14 mouse cellular contexts compared by ENCODE assay signal in the genomic region with DNA sequence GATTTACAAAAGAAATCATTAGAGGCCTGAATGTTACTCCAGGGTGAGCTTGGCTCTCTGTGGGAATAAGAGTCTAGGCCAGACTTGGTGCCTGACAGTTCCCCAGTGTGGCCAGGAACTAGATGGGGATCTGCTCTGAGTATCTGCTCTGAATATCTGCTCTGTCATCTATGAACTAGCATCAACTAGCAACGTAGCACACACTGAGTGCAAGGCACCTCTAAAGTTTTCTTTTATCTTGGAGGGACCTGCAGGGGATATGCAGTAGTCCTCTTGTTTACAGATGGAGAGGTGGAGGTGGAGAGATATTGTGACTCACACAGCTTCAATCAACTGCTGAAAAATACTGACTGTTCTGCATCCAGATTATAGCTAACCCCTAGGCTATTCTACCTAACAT.
"Had no signal": no experiment of that assay in that cellular context is flagged by ENCODE, and none has a peak within 500 bp of the region (broad histone marks: within the 10 kb centered on the region; RNA-seq: fewer than 3 reads in every experiment).

No protein-coding gene starts in this region.

- H3K36me3 ChIP-seq: midbrain, embryonic 13.5 days; midbrain, embryonic 15.5 days; neural tube, embryonic 12.5 days; stomach, embryonic 15.5 days had no signal

- DNase-seq: lung, adult 18-20 months; lung, embryonic 14.5 days; lung, postnatal 10 days; lung, postnatal 4 days; right cerebral cortex, postnatal 14 days; thymus, adult 2 months; thymus, postnatal 25 days; thymus, postnatal 4 days had no signal

- H3K4me1 ChIP-seq: midbrain, embryonic 13.5 days; midbrain, embryonic 15.5 days had no signal

- H3K4me2 ChIP-seq: lung, embryonic 14.5 days; midbrain, embryonic 11.5 days; midbrain, embryonic 13.5 days; midbrain, embryonic 15.5 days; neural tube, embryonic 12.5 days; stomach, embryonic 15.5 days had no signal

- ATAC-seq: midbrain, embryonic 13.5 days; midbrain, embryonic 15.5 days had no signal

- H3K27ac ChIP-seq: midbrain, embryonic 13.5 days; midbrain, embryonic 15.5 days; neural tube, embryonic 12.5 days; stomach, embryonic 15.5 days; stomach, postnatal 0 days had no signal

- H3K4me3 ChIP-seq: midbrain, embryonic 13.5 days; midbrain, embryonic 15.5 days; neural tube, embryonic 12.5 days; stomach, embryonic 15.5 days had no signal

- H3K9ac ChIP-seq: lung, embryonic 14.5 days; midbrain, embryonic 13.5 days; midbrain, embryonic 15.5 days; neural tube, embryonic 12.5 days; stomach, embryonic 15.5 days had no signal

- H3K9me3 ChIP-seq: midbrain, embryonic 13.5 days; midbrain, embryonic 15.5 days; neural tube, embryonic 12.5 days; stomach, embryonic 15.5 days had no signal

- H3K27me3 ChIP-seq: midbrain, embryonic 15.5 days; neural tube, embryonic 12.5 days; stomach, embryonic 15.5 days had no signal
